Mouse (Mus musculus): ENCODE measurements at regions not wholly inside any gene's neighbourhood (a gene's known extent, or its start where the extent isn't known, plus 50 kb on each side); places are given as distances from the start of the nearest gene placed in this dataset.

- Histone ChIP-seq H3K27me3 (ENCODE audit: control insufficient read depth, insufficient read depth, insufficient read length) (no peaks in the 10 kb centered on the region), H3K79me2 (ENCODE audit: control insufficient read depth, insufficient read depth) (no peaks in the 10 kb centered on the region), H3K4me3 (no peak overlapping the region), H3K36me3 (ENCODE audit: control insufficient read depth, insufficient read depth) (no peaks in the 10 kb centered on the region), H3ac (ENCODE audit: control insufficient read depth, insufficient read length) (no peak overlapping the region), H3K4me2 (ENCODE audit: low read depth) (no peak overlapping the region)
- no peak for TF ChIP-seq MYOD1 (IDR thresholded peaks at IDR 0.05; ENCODE audit: control insufficient read depth in 1 of 3, insufficient read length in 2 of 3, low read depth in 2 of 3)
- no peak for TF ChIP-seq TCF12 (IDR thresholded peaks at IDR 0.05; ENCODE audit: insufficient read depth, poor library complexity, severe bottlenecking)
- TF ChIP-seq REST (IDR thresholded peaks at IDR 0.05; ENCODE audit: insufficient read depth, insufficient read length) = no peak
- TF ChIP-seq POLR2AphosphoS2 (IDR thresholded peaks at IDR 0.05; ENCODE audit: insufficient read length, low read depth) = no peak
- TF ChIP-seq POLR2A (IDR thresholded peaks at IDR 0.05; ENCODE audit: insufficient read length, low read depth) = no peak
- TF ChIP-seq CEBPB (IDR thresholded peaks at IDR 0.05; ENCODE audit: insufficient read depth, poor library complexity, severe bottlenecking) = no peak
- TF ChIP-seq USF1 (IDR thresholded peaks at IDR 0.05; ENCODE audit: low read depth) = no peak
These were observed 280.1 kb downstream of the Inhba start for GRCm38 (mm10) chr13:16291661-16292291.

GRCm38 (mm10) chr13:16299756-16300155, 288.1 kb downstream of the Inhba start:
- Histone ChIP-seq H3K4me2 (ENCODE audit: low read depth) (no peak overlapping the region), H3K27me3 (ENCODE audit: control insufficient read depth, insufficient read depth, insufficient read length) (no peaks in the 10 kb centered on the region), H3K4me3 (no peak overlapping the region), H3K79me2 (ENCODE audit: control insufficient read depth, insufficient read depth) (no peaks in the 10 kb centered on the region), H3K36me3 (ENCODE audit: control insufficient read depth, insufficient read depth) (no peaks in the 10 kb centered on the region), H3ac (ENCODE audit: control insufficient read depth, insufficient read length) (no peak overlapping the region)
- TF ChIP-seq POLR2AphosphoS2 (IDR thresholded peaks at IDR 0.05; ENCODE audit: insufficient read length, low read depth) (no peak), MYOG (IDR thresholded peaks at IDR 0.05; ENCODE audit: control insufficient read depth in 1 of 3, insufficient read depth in 1 of 3, insufficient read length in 2 of 3, low read depth in 2 of 3) (no peak), SRF (IDR thresholded peaks at IDR 0.05; ENCODE audit: control insufficient read depth, insufficient read length, low read depth) (no peak), TCF3 (IDR thresholded peaks at IDR 0.05; ENCODE audit: insufficient read length, low read depth) (no peak), REST (IDR thresholded peaks at IDR 0.05; ENCODE audit: insufficient read depth, insufficient read length) (no peak), MYOD1 (IDR thresholded peaks at IDR 0.05; ENCODE audit: control insufficient read depth in 1 of 3, insufficient read length in 2 of 3, low read depth in 2 of 3) (no peak), USF1 (IDR thresholded peaks at IDR 0.05; ENCODE audit: low read depth) (no peak), E2F4 (IDR thresholded peaks at IDR 0.05; ENCODE audit: insufficient read depth) (no peak), CEBPB (IDR thresholded peaks at IDR 0.05; ENCODE audit: insufficient read depth, poor library complexity, severe bottlenecking) (no peak), POLR2A (IDR thresholded peaks at IDR 0.05; ENCODE audit: insufficient read length, low read depth) (no peak), MAX (IDR thresholded peaks at IDR 0.05; ENCODE audit: low read depth) (no peak), TCF12 (IDR thresholded peaks at IDR 0.05; ENCODE audit: insufficient read depth, poor library complexity, severe bottlenecking) (no peak)

GRCm38 (mm10) chr13:16314669-16315068, 303.0 kb downstream of the Inhba start:
- Histone ChIP-seq H3K27me3 (ENCODE audit: control insufficient read depth, insufficient read depth, insufficient read length) (no peaks in the 10 kb centered on the region), H3K36me3 (ENCODE audit: control insufficient read depth, insufficient read depth) (no peaks in the 10 kb centered on the region), H3K4me2 (ENCODE audit: low read depth) (no peak overlapping the region), H3K4me3 (no peak overlapping the region), H3ac (ENCODE audit: control insufficient read depth, insufficient read length) (no peak overlapping the region), H3K79me2 (ENCODE audit: control insufficient read depth, insufficient read depth) (no peaks in the 10 kb centered on the region)
- TF ChIP-seq SRF (IDR thresholded peaks at IDR 0.05; ENCODE audit: control insufficient read depth, insufficient read length, low read depth) (no peak), REST (IDR thresholded peaks at IDR 0.05; ENCODE audit: insufficient read depth, insufficient read length) (no peak), MYOD1 (IDR thresholded peaks at IDR 0.05; ENCODE audit: control insufficient read depth in 1 of 3, insufficient read length in 2 of 3, low read depth in 2 of 3) (no peak), TCF12 (IDR thresholded peaks at IDR 0.05; ENCODE audit: insufficient read depth, poor library complexity, severe bottlenecking) (no peak), MAX (IDR thresholded peaks at IDR 0.05; ENCODE audit: low read depth) (no peak), CEBPB (IDR thresholded peaks at IDR 0.05; ENCODE audit: insufficient read depth, poor library complexity, severe bottlenecking) (no peak)

GRCm38 (mm10) chr13:16315689-16316088, 304.0 kb downstream of the Inhba start:
- Histone ChIP-seq H3K27me3 (ENCODE audit: control insufficient read depth, insufficient read depth, insufficient read length) (no peaks in the 10 kb centered on the region), H3ac (ENCODE audit: control insufficient read depth, insufficient read length) (no peak overlapping the region), H3K4me2 (ENCODE audit: low read depth) (no peak overlapping the region), H3K4me3 (no peak overlapping the region), H3K79me2 (ENCODE audit: control insufficient read depth, insufficient read depth) (no peaks in the 10 kb centered on the region), H3K36me3 (ENCODE audit: control insufficient read depth, insufficient read depth) (no peaks in the 10 kb centered on the region)
- TF ChIP-seq E2F4 (IDR thresholded peaks at IDR 0.05; ENCODE audit: insufficient read depth) = no peak
- no peak for TF ChIP-seq SRF (IDR thresholded peaks at IDR 0.05; ENCODE audit: control insufficient read depth, insufficient read length, low read depth)
- no peak for TF ChIP-seq REST (IDR thresholded peaks at IDR 0.05; ENCODE audit: insufficient read depth, insufficient read length)
- no peak for TF ChIP-seq CEBPB (IDR thresholded peaks at IDR 0.05; ENCODE audit: insufficient read depth, poor library complexity, severe bottlenecking)
- no peak for TF ChIP-seq MYOD1 (IDR thresholded peaks at IDR 0.05; ENCODE audit: control insufficient read depth in 1 of 3, insufficient read length in 2 of 3, low read depth in 2 of 3)
- TF ChIP-seq POLR2A (IDR thresholded peaks at IDR 0.05; ENCODE audit: insufficient read length, low read depth) = no peak
- no peak for TF ChIP-seq TCF3 (IDR thresholded peaks at IDR 0.05; ENCODE audit: insufficient read length, low read depth)
- TF ChIP-seq MAX (IDR thresholded peaks at IDR 0.05; ENCODE audit: low read depth) = no peak

GRCm38 (mm10) chr13:16316581-16316980, 304.9 kb downstream of the Inhba start:
- no peak overlapping the region for H3K4me3 ChIP-seq
- H3K36me3 ChIP-seq (ENCODE audit: control insufficient read depth, insufficient read depth) = no peaks in the 10 kb centered on the region
- no peaks in the 10 kb centered on the region for H3K79me2 ChIP-seq (ENCODE audit: control insufficient read depth, insufficient read depth)
- H3K27me3 ChIP-seq (ENCODE audit: control insufficient read depth, insufficient read depth, insufficient read length) = no peaks in the 10 kb centered on the region
- no peak overlapping the region for H3K4me2 ChIP-seq (ENCODE audit: low read depth)
- no peak overlapping the region for H3ac ChIP-seq (ENCODE audit: control insufficient read depth, insufficient read length)
- TF ChIP-seq TCF3 (IDR thresholded peaks at IDR 0.05; ENCODE audit: insufficient read length, low read depth) (no peak), CEBPB (IDR thresholded peaks at IDR 0.05; ENCODE audit: insufficient read depth, poor library complexity, severe bottlenecking) (no peak), REST (IDR thresholded peaks at IDR 0.05; ENCODE audit: insufficient read depth, insufficient read length) (no peak), SRF (IDR thresholded peaks at IDR 0.05; ENCODE audit: control insufficient read depth, insufficient read length, low read depth) (no peak)
